Mouse (Mus musculus) lung, postnatal 0 days (tissue): Measurements from ENCODE around the gene Triobp.
A peak's percentile ranks its signal among the peaks of the same experiment; 100 is the strongest.

Experiments
- CTCF ChIP-seq: IDR thresholded peaks from 2 replicates; pipeline ENCODE4 v1.5.1; 2016; ENCODE audit warnings: antibody characterized with exemption, mild to moderate bottlenecking
- EP300 ChIP-seq: IDR thresholded peaks from 2 replicates; pipeline ENCODE4 v1.6.1; 2016; ENCODE audit warnings: antibody characterized with exemption, mild to moderate bottlenecking, control low read depth

DNA sequence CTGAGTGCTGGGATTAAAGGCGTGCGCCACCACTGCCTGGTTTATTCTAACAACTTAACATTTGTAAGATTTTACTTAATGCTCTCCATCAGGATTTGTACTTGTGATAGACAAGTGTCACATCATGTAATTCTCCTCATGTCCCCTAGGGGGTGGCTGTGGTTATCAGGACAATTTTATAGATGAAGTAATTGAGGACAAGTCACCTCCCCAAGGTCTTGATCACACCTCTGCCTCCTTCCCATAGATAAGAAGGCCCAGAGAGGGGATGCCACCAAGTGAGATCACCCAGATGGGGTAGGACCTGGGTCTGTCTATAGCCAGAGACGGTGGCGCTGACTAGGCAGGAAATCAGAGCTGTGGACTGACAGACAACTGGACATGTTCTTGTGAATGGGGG is 8.8 kb downstream of the Triobp start:
- TF ChIP-seq CTCF (peak; percentile 68), EP300 (no peak)
